Mouse (Mus musculus): ENCODE results near the gene Cyp2b9. TPM values are rescaled to one million over a fixed set of nuclear protein-coding genes. Genes with fewer than 3 reads are reported as not detected.

Cyp2b9 gene
- not detected for polyA plus RNA-seq (2014; fragmentation: Illumina TruSeq; extraction: RNeasy Lipid Tissue Mini Kit (QIAGEN cat#74804); ENCODE audit: low read depth, low replicate concordance)

GRCm38 (mm10) chr7:26173111-26173510 lies at the start of gene Cyp2b9:
TSS of gene Cyp2b9 (plus strand) at chr7:26173411.

GRCm38 (mm10) chr7:26260034-26260433 lies 86.8 kb downstream of the Cyp2b9 start, which contains the start of gene Vmn1r184:
TSS of gene Vmn1r184 (plus strand) at chr7:26260334.

Other genes with a start within 250 kb of the Cyp2b9 start
- gene Cyp2b13, start 111.9 kb upstream of the Cyp2b9 start, polyA plus RNA-seq (2014; fragmentation: Illumina TruSeq; extraction: RNeasy Lipid Tissue Mini Kit (QIAGEN cat#74804); ENCODE audit: low read depth, low replicate concordance), result not detected
- gene Vmn1r184, start 86.9 kb downstream of the Cyp2b9 start, polyA plus RNA-seq (2014; fragmentation: Illumina TruSeq; extraction: RNeasy Lipid Tissue Mini Kit (QIAGEN cat#74804); ENCODE audit: low read depth, low replicate concordance), result not detected
- not detected for gene Cyp2a4, start 133.8 kb downstream of the Cyp2b9 start, polyA plus RNA-seq (2014; fragmentation: Illumina TruSeq; extraction: RNeasy Lipid Tissue Mini Kit (QIAGEN cat#74804); ENCODE audit: low read depth, low replicate concordance)
- gene Nlrp9c, start 230.3 kb downstream of the Cyp2b9 start, polyA plus RNA-seq (2014; fragmentation: Illumina TruSeq; extraction: RNeasy Lipid Tissue Mini Kit (QIAGEN cat#74804); ENCODE audit: low read depth, low replicate concordance), result not detected

All from adrenal gland, adult 10 weeks (tissue).